Mouse (Mus musculus) ES-Bruce4 (cell line): ENCODE measurements around the gene Arhgap20.

ENCODE experiments used
- CTCF ChIP-seq: IDR thresholded peaks from one replicate; pipeline ENCODE4 v1.8.1; 2011; ENCODE audit warnings: low read depth, low read length
- EP300 ChIP-seq: IDR thresholded peaks from 2 replicates; pipeline ENCODE4 v1.6.1; 2011; ENCODE audit warnings: low read depth, low read length; ENCODE audit not compliant: insufficient read depth
- POLR2A ChIP-seq: IDR thresholded peaks from one replicate; pipeline ENCODE4 v1.8.1; 2011; ENCODE audit warnings: low read length; ENCODE audit not compliant: insufficient read depth

GRCm38 (mm10) chr9:51875531-51875930 is 110.4 kb downstream of the Arhgap20 start:
- TF ChIP-seq CTCF (no peak), POLR2A (no peak), EP300 (no peak)
